Mouse (Mus musculus) telencephalon, adult 2 months (tissue): ENCODE measurements around the gene Ap5z1.
A peak's percentile ranks its signal among the peaks of the same experiment; 100 is the strongest.

Source experiments
- DNase-seq: peaks from one replicate; pipeline ENCODE4 v3.0.0-alpha.2; 2011; ENCODE audit warnings: low read depth, low spot score

Gene Ap5z1

DNA sequence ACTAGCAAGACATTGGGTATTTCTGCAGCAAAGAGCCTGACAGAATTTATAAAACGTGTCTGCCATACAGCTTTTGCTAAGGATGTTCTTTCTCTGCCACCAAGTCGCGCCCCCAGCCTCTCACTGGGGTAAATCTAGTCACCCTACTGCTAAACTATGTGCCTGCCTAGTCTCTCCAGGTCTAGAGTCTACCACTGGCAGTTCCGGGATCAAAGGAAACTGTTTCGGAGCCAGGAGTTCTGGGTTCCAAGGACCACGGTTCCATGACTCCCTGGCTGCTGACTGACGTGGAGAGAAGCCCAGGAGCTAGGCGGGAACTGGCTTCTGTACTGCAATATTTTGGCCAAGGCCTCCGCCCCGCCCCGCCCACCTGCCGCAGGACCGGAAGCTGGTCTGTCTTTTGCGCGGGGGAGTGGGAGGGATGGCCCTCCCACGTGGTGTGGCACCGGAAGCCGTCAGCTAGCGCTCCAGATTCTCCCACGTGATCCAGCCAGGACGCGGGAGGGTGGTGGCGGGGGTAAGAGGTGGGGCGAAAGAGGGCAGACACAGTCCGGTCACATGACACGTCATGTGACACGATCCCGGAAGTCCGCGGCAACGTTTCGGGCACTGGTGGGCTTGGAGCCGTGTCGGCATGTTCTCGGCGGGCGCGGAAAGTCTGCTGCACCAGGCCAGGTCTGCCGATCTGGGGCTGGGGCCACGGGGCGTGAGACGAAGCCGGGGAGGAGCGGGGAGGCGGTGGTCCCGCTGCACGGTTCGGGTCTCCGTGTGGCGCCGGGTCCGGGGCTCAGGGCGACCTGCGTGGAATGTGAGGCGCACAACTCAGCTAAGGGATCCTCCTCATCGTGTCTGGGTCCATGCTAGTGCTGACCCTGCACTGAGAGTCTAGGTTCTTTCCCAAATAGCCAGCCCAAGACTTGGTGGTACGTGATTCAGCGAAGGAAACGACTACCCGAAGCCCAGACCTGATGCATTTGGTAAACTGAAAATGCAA lies at the start of gene Ap5z1:
Gene Ap5z1, plus strand, starts transcription at position 484 of the 994 bp plus-strand sequence.
- peak; percentile 92 for DNase-seq

- no peak for DNase-seq
Measured at GRCm38 (mm10) chr5:142415401-142415800, 48.3 kb upstream of the Ap5z1 start.

- DNase-seq, result no peak
Measured at GRCm38 (mm10) chr5:142416070-142416775, 47.5 kb upstream of the Ap5z1 start.

GRCm38 (mm10) chr5:142417104-142417503 lies 46.6 kb upstream of the Ap5z1 start:
- no peak for DNase-seq

DNA sequence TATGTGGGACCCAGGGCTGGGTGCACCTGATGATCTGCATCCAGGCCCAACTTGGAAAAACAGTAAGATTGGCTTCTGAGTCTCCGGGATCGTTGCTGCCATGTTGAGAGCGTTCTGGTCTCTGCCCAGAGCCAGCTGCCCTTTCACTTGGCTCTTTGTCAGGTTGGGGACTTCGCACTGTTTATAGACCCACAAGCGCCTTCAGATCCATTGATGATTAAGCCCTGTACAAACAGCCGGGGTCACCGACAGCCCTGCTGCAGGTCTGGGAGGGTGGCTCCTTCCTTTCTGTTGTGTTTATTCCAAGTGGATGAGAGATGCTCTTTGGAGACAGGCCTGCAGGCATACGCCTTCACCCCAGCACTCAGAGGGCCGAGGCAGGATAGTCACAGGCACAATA lies 45.9 kb upstream of the Ap5z1 start:
- no peak for DNase-seq

GRCm38 (mm10) chr5:142418419-142418818 lies 45.3 kb upstream of the Ap5z1 start:
- DNase-seq, result no peak

DNA sequence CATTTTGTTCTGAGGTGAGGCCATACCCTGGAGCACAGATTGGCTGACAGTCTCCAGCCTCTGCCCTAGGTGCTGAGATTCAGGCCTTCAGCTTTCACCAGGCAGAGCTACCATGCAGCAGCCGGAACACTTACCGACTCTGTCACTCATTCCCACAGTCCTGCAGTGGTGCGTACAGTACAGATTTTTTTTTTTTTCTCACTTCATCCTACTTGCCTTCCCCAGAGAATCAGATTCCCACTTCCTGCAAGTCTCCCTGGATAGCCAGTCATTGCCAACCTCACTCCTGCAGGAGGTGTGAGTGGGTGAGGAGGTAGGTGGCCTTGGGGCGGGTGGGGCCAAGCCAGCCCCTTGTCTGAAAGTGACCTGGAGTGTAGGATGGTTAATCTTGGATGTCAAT lies 43.4 kb upstream of the Ap5z1 start:
- no peak for DNase-seq

GRCm38 (mm10) chr5:142420920-142421319 lies 42.8 kb upstream of the Ap5z1 start:
- DNase-seq, result no peak

- no peak for DNase-seq
Measured at GRCm38 (mm10) chr5:142421886-142422285, 41.9 kb upstream of the Ap5z1 start.

- DNase-seq, result no peak
Measured at GRCm38 (mm10) chr5:142423141-142423540, 40.6 kb upstream of the Ap5z1 start.

DNA sequence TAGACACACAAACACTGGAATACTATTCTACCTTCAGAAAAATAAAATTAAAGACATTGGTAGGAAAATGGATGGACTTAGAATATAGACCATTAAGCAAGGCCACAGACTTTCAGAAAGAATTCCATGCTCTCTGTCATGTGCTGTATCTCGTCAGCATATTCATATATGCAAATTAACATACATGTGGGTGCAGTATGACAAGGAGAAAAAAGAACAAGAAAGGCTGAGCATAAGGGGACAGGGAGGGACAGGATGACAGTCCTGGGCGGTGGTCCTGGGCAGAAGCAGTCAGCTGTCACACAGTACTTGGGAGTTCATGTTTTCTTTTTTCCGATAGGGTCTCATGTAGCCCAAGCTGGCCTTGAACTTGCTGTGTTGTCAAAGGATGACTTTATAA lies 40.0 kb upstream of the Ap5z1 start:
- DNase-seq, result no peak

- no peak for DNase-seq
Measured at GRCm38 (mm10) chr5:142424627-142425349, 39.0 kb upstream of the Ap5z1 start.

GRCm38 (mm10) chr5:142426476-142426875 lies 37.3 kb upstream of the Ap5z1 start:
- DNase-seq, result no peak

GRCm38 (mm10) chr5:142427876-142428275 lies 35.9 kb upstream of the Ap5z1 start:
- DNase-seq, result no peak

- DNase-seq, result no peak
Measured at GRCm38 (mm10) chr5:142428691-142429090, 35.1 kb upstream of the Ap5z1 start.

GRCm38 (mm10) chr5:142431029-142431428 lies 32.7 kb upstream of the Ap5z1 start:
- DNase-seq, result no peak

GRCm38 (mm10) chr5:142431811-142432434 lies 31.8 kb upstream of the Ap5z1 start:
- no peak for DNase-seq

DNA sequence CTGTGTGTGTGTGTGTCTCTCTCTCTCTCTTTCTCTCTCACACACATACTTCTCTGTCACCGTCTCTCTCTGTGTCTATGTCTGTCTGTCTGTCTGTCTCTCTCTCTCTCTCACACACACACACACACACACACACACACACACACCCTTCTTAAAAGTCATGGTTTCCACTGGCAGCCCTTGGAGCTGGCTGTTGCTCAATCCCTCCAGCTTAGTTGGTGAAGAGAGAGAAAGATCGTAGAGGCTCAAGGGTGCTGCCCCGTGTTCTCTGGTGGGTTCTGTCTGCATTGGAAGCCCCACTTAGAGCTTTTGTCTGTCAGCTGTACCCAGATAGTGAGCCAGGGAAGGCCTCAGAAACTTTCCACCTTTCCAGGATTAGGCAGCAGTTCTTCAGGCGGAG lies 31.0 kb upstream of the Ap5z1 start:
- no peak for DNase-seq

DNA sequence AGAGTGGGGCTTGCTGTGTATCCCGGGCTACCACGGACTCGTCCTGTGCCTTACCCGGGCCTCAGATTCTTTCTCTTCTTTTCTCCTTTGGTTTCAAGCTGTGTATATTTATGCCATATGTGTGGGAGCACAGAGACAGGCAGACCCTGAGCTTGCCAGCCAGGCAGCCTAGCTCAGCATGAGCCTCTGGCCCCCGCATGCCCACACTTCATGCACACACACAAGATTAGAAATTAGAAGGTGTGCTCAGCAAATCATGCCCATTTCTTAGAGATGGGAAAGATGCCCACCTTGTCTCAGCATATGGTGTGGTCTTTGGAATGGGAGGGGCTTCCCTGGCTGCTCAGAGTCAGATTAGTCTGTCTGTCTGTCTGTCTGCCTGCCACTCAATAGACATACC lies 29.7 kb upstream of the Ap5z1 start:
- DNase-seq, result peak; percentile 87

GRCm38 (mm10) chr5:142435736-142436135 lies 28.0 kb upstream of the Ap5z1 start:
- DNase-seq, result no peak

DNA sequence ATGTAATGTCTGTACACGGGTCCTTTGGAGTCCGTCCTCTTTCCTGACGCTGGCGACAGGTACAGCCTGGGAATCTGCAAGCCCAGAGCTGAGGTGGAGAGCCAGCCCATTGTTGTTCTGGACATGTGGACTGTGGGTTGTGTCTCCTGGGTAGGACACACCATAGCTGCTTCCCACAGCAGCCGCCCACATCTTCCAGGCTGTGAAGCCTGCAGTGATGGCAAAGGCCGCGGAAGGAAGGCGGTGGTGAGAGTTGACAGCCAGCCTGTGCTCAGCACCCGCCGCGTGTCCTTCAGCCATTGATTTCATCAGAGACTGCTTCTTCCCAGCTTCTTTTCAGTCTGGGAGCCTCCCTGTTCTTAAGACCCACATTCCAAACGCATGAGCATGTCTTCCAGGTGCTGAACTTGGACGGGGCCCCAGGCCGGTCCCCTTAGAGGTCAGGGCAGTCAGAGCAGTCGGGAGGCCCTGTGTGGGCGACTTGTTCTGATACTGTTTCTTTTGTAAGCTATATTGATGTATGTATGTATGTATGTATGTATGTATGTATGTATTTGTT lies 25.3 kb upstream of the Ap5z1 start:
- no peak for DNase-seq
